ENCODE assay signal across 7 mouse cellular contexts in genomic region chr9:21616232-21616781, GRCm38 (mm10). TPM values are rescaled to one million over a fixed set of nuclear protein-coding genes. Genes with fewer than 3 reads are reported as not detected.
DNase-seq lines count a peak whose midpoint lies in the region; ATAC-seq lines count a peak whose summit lies in the region.

No protein-coding gene starts in this region.

- peak overlapping the region; percentile 93 for H3K9ac ChIP-seq in embryonic facial prominence, embryonic 13.5 days
- H3K9ac ChIP-seq in limb, embryonic 13.5 days, result peak overlapping the region; percentile 86
- H3K9ac ChIP-seq in midbrain, embryonic 14.5 days (replicated peaks; ENCODE audit: low read length), result peak overlapping the region; percentile 96

- H3K4me3 ChIP-seq in embryonic facial prominence, embryonic 13.5 days, result peak overlapping the region; percentile 76
- peak overlapping the region; percentile 71 for H3K4me3 ChIP-seq in limb, embryonic 13.5 days
- H3K4me3 ChIP-seq in midbrain, embryonic 14.5 days (replicated peaks; ENCODE audit: low read depth, low read length), result peak overlapping the region; percentile 76

- H3K27ac ChIP-seq in embryonic facial prominence, embryonic 13.5 days, result peak overlapping the region; percentile 97
- H3K27ac ChIP-seq in limb, embryonic 13.5 days, result peak overlapping the region; percentile 97
- peak overlapping the region; percentile 99 for H3K27ac ChIP-seq in midbrain, embryonic 14.5 days (replicated peaks; ENCODE audit: low read depth, low read length)

- H3K4me1 ChIP-seq in embryonic facial prominence, embryonic 13.5 days, result peaks cover 22% of the 10 kb centered on the region
- H3K4me1 ChIP-seq in limb, embryonic 13.5 days, result peaks cover 24% of the 10 kb centered on the region
- H3K4me1 ChIP-seq in midbrain, embryonic 14.5 days (ENCODE audit: control insufficient read depth, insufficient read depth, low read length), result peaks cover 21% of the 10 kb centered on the region

- H3K27me3 ChIP-seq in embryonic facial prominence, embryonic 13.5 days, result no peaks in the 10 kb centered on the region
- no peaks in the 10 kb centered on the region for H3K27me3 ChIP-seq in limb, embryonic 13.5 days
- no peaks in the 10 kb centered on the region for H3K27me3 ChIP-seq in midbrain, embryonic 14.5 days (ENCODE audit: control insufficient read depth, insufficient read depth, low read length)

- H3K9me3 ChIP-seq in embryonic facial prominence, embryonic 13.5 days, result no peaks in the 10 kb centered on the region
- no peaks in the 10 kb centered on the region for H3K9me3 ChIP-seq in limb, embryonic 13.5 days
- no peaks in the 10 kb centered on the region for H3K9me3 ChIP-seq in midbrain, embryonic 14.5 days (ENCODE audit: control insufficient read depth, low read length)

- H3K36me3 ChIP-seq in embryonic facial prominence, embryonic 13.5 days, result peaks cover 17% of the 10 kb centered on the region
- peaks cover 9% of the 10 kb centered on the region; the same call in 1 of the 2 replicates for H3K36me3 ChIP-seq in limb, embryonic 13.5 days
- no peaks in the 10 kb centered on the region; the same call in none of the 2 replicates for H3K36me3 ChIP-seq in midbrain, embryonic 14.5 days (ENCODE audit: control insufficient read depth, insufficient read depth, low read length)

- under 1% methylated on average over 55 of the region's 57 CpGs for WGBS in embryonic facial prominence, embryonic 13.5 days
- under 1% methylated on average over 57 of the region's 57 CpGs for WGBS in limb, embryonic 13.5 days
- under 1% methylated on average over 52 of the region's 57 CpGs for WGBS in midbrain, embryonic 14.5 days

- peak overlapping the region; percentile 71 for H3K4me2 ChIP-seq in embryonic facial prominence, embryonic 13.5 days
- H3K4me2 ChIP-seq in limb, embryonic 13.5 days (replicated peaks), result peak overlapping the region; percentile 80
- peak overlapping the region; percentile 70 for H3K4me2 ChIP-seq in midbrain, embryonic 14.5 days (ENCODE audit: low read length)

- peak; percentile 74 for ATAC-seq in embryonic facial prominence, embryonic 13.5 days (ENCODE audit: insufficient number of reproducible peaks, insufficient read depth, low FRiP score, low TSS enrichment, low read depth)
- peak; percentile 80 for ATAC-seq in limb, embryonic 13.5 days (ENCODE audit: low FRiP score, low read depth)
- ATAC-seq in midbrain, embryonic 14.5 days (ENCODE audit: low FRiP score, low TSS enrichment), result peak; percentile 82

- peak; percentile 75 to 80 for DNase-seq in adrenal gland, postnatal 4 days (ENCODE audit: low spot score in 2 of 2)
- DNase-seq in heart, adult 8-10 months (ENCODE audit: low spot score), result peak; percentile 85
- peak; percentile 90 for DNase-seq in kidney, adult 9 months
- DNase-seq in midbrain, embryonic 14.5 days, result peak; percentile 93
- DNase-seq in spleen, adult 18-20 months, result peak; percentile 82 to 90

RNA-seq across cellular contexts. Expression of gene Smarca4, which starts 0.3 kb away (rescaled TPM):
- 10 to 100 TPM; 86.1 to 94.8 TPM for total RNA-seq in adrenal gland, postnatal 4 days (2021)
- 94.4 and 102 TPM in 2 replicates for polyA plus RNA-seq in embryonic facial prominence, embryonic 13.5 days (2015; fragmentation: Nextera tagmentation; extraction: Ambion mirVana)
- total RNA-seq in heart, adult 8-10 months (2022), result 10 to 100 TPM; 47.2 to 49.8 (median 49.3) TPM
- polyA plus RNA-seq in limb, embryonic 13.5 days (2015; fragmentation: Nextera tagmentation; extraction: Ambion mirVana), result 91.8 and 99.5 TPM in 2 replicates
- 162 and 179 TPM in 2 replicates for polyA plus RNA-seq in midbrain, embryonic 14.5 days (2014; fragmentation: Nextera tagmentation; extraction: Ambion mirVana)

RNA-seq across cellular contexts. Expression of gene Yipf2, which starts 23.7 kb away (rescaled TPM):
- total RNA-seq in adrenal gland, postnatal 4 days (2021), result 10 to 100 TPM; 27.2 to 28.4 TPM
- 23.8 and 27.8 TPM in 2 replicates for polyA plus RNA-seq in embryonic facial prominence, embryonic 13.5 days (2015; fragmentation: Nextera tagmentation; extraction: Ambion mirVana)
- total RNA-seq in heart, adult 8-10 months (2022), result 1 to 10 TPM; 7.3 to 8.6 (median 7.9) TPM
- 23.9 and 27.5 TPM in 2 replicates for polyA plus RNA-seq in limb, embryonic 13.5 days (2015; fragmentation: Nextera tagmentation; extraction: Ambion mirVana)
- 19.4 and 20.5 TPM in 2 replicates for polyA plus RNA-seq in midbrain, embryonic 14.5 days (2014; fragmentation: Nextera tagmentation; extraction: Ambion mirVana)

RNA-seq across cellular contexts. Expression of gene Timm29, which starts 23.8 kb away (rescaled TPM):
- 10 to 100 TPM; 55.6 to 57.3 TPM for total RNA-seq in adrenal gland, postnatal 4 days (2021)
- 30.4 and 32.1 TPM in 2 replicates for polyA plus RNA-seq in embryonic facial prominence, embryonic 13.5 days (2015; fragmentation: Nextera tagmentation; extraction: Ambion mirVana)
- 10 to 100 TPM; 61.0 to 67.1 (median 66.5) TPM for total RNA-seq in heart, adult 8-10 months (2022)
- polyA plus RNA-seq in limb, embryonic 13.5 days (2015; fragmentation: Nextera tagmentation; extraction: Ambion mirVana), result 30.3 and 30.4 TPM in 2 replicates
- 68.8 and 86.9 TPM in 2 replicates for polyA plus RNA-seq in midbrain, embryonic 14.5 days (2014; fragmentation: Nextera tagmentation; extraction: Ambion mirVana)

Comparison
In these comparisons a context has a peak if more than half of its experiments do, and no peak if none do; other contexts are left out.
1. Peak in every context shown above with its lines: DNase-seq, ATAC-seq, H3K4me3 ChIP-seq and H3K27ac ChIP-seq.